Mouse (Mus musculus) neural tube, embryonic 11.5 days (tissue): ENCODE results near the gene Ube2k. TPM values are rescaled to one million over a fixed set of nuclear protein-coding genes. Genes with fewer than 3 reads are reported as not detected.

ENCODE experiments used
- ATAC-seq: fragments of 200-750 bp; cut with Nextera tagmentation; 2 replicates; pipeline ENCODE4 v1.8.0; 2017; ENCODE audit warnings: moderate number of reproducible peaks, mild to moderate bottlenecking, moderate TSS enrichment, moderate library complexity; ENCODE audit not compliant: insufficient read depth, low FRiP score, low TSS enrichment
- DNase-seq: peaks from one replicate; pipeline ENCODE4 v3.0.0-alpha.2; 2015; ENCODE audit warnings: low spot score
- H3K27ac ChIP-seq: fragments of 300-500 bp; sonication (generic); 2 replicates; pipeline ENCODE4 v1.5.1; 2014; ENCODE audit warnings: low read depth, mild to moderate bottlenecking, low read length
- H3K27me3 ChIP-seq: fragments of 300-500 bp; sonication (generic); 2 replicates; pipeline ENCODE4 v1.6.1; 2014; ENCODE audit warnings: mild to moderate bottlenecking, low read length, mixed read lengths; ENCODE audit not compliant: control insufficient read depth, insufficient read depth
- H3K36me3 ChIP-seq: fragments of 300-500 bp; sonication (generic); 2 replicates; pipeline ENCODE4 v1.6.1; 2014; ENCODE audit warnings: mild to moderate bottlenecking, low read length, moderate library complexity, mixed read lengths; ENCODE audit not compliant: control insufficient read depth, insufficient read depth
- H3K4me1 ChIP-seq: fragments of 300-500 bp; sonication (generic); 2 replicates; pipeline ENCODE4 v1.6.1; 2014; ENCODE audit warnings: low read length, mixed read lengths; ENCODE audit not compliant: control insufficient read depth, insufficient read depth
- H3K4me2 ChIP-seq: fragments of 300-500 bp; sonication (generic); 2 replicates; pipeline ENCODE4 v1.6.1; 2014; ENCODE audit warnings: low read depth, mild to moderate bottlenecking, moderate library complexity
- H3K4me3 ChIP-seq: fragments of 300-500 bp; sonication (generic); 2 replicates; pipeline ENCODE4 v1.5.1; 2014; ENCODE audit warnings: low read depth, low read length
- H3K9ac ChIP-seq: fragments of 300-500 bp; sonication (generic); 2 replicates; pipeline ENCODE4 v1.6.1; 2014; ENCODE audit warnings: mild to moderate bottlenecking, low read length
- H3K9me3 ChIP-seq: fragments of 300-500 bp; sonication (generic); 2 replicates; pipeline ENCODE4 v1.6.1; 2016; ENCODE audit warnings: low read length; ENCODE audit not compliant: control insufficient read depth
- WGBS: fragments of 180-500 bp; shearing (Covaris S2); extraction: QIAGEN DNeasy Blood & Tissue Kit; methylation state at CpG from one replicate; pipeline ENCODE4 v1.1.7; 2014; 5-methylcytosine and 5-hydroxymethylcytosine counted together
- polyA plus RNA-seq: library from polyadenylated mRNA; unstranded; fragments of >200 nt; fragmentation: Nextera tagmentation; extraction: Ambion mirVana; gene quantifications from 2 replicates; pipeline ENCODE4 v1.2.1, GENCODE M21; 2014

Gene Ube2k
- polyA plus RNA-seq, 1 experiment from 2014 or later = 138 TPM

GRCm38 (mm10) chr5:65549677-65550076 is 12.6 kb downstream of the Ube2k start:
- no peak for DNase-seq
- no peak overlapping the region for H3K4me3 ChIP-seq
- H3K27me3 ChIP-seq = no peaks in the 10 kb centered on the region
- WGBS = 92% methylated on average over 1 of the region's 1 CpGs
- H3K9me3 ChIP-seq = no peaks in the 10 kb centered on the region
- no peak overlapping the region for H3K9ac ChIP-seq
- ATAC-seq = no peak
- no peaks in the 10 kb centered on the region for H3K36me3 ChIP-seq
- H3K27ac ChIP-seq = no peak overlapping the region
- H3K4me1 ChIP-seq = no peaks in the 10 kb centered on the region
- no peak overlapping the region for H3K4me2 ChIP-seq

GRCm38 (mm10) chr5:65557109-65557508 is 20.1 kb downstream of the Ube2k start:
- Histone ChIP-seq H3K27me3 (no peaks in the 10 kb centered on the region), H3K9ac (no peak overlapping the region), H3K36me3 (no peaks in the 10 kb centered on the region), H3K27ac (no peak overlapping the region), H3K9me3 (no peaks in the 10 kb centered on the region), H3K4me1 (peaks cover 3% of the 10 kb centered on the region; the same call in 1 of the 2 replicates), H3K4me2 (no peak overlapping the region), H3K4me3 (no peak overlapping the region)
- DNase-seq (no peak), ATAC-seq (no peak)

GRCm38 (mm10) chr5:65561125-65561893 is 24.3 kb downstream of the Ube2k start:
- Histone ChIP-seq H3K9me3 (no peaks in the 10 kb centered on the region), H3K36me3 (no peaks in the 10 kb centered on the region), H3K27ac (no peak overlapping the region), H3K4me1 (peaks cover 3% of the 10 kb centered on the region; the same call in 1 of the 2 replicates), H3K27me3 (no peaks in the 10 kb centered on the region), H3K4me3 (no peak overlapping the region), H3K4me2 (no peak overlapping the region), H3K9ac (no peak overlapping the region)
- 17% methylated on average over 19 of the region's 20 CpGs for WGBS
- peak; percentile 35 for ATAC-seq
- peak; percentile 16 for DNase-seq

GRCm38 (mm10) chr5:65565486-65565885 is 28.5 kb downstream of the Ube2k start:
- 86% methylated on average over 2 of the region's 2 CpGs for WGBS
- H3K9ac ChIP-seq = no peak overlapping the region
- no peaks in the 10 kb centered on the region for H3K9me3 ChIP-seq
- H3K4me2 ChIP-seq = no peak overlapping the region
- H3K36me3 ChIP-seq = peaks cover under 1% of the 10 kb centered on the region
- no peak for ATAC-seq
- no peak overlapping the region for H3K4me3 ChIP-seq
- DNase-seq = no peak
- no peak overlapping the region for H3K27ac ChIP-seq
- peaks cover 3% of the 10 kb centered on the region; the same call in 1 of the 2 replicates for H3K4me1 ChIP-seq
- H3K27me3 ChIP-seq = no peaks in the 10 kb centered on the region

- ATAC-seq (no peak), DNase-seq (no peak)
- Histone ChIP-seq H3K36me3 (peaks cover 2% of the 10 kb centered on the region; the same call in 1 of the 2 replicates), H3K4me3 (no peak overlapping the region), H3K9me3 (no peaks in the 10 kb centered on the region), H3K27me3 (no peaks in the 10 kb centered on the region), H3K4me2 (no peak overlapping the region), H3K4me1 (no peaks in the 10 kb centered on the region), H3K9ac (no peak overlapping the region), H3K27ac (no peak overlapping the region)
- WGBS = 89% methylated on average over 2 of the region's 2 CpGs
These were observed 37.8 kb downstream of the Ube2k start for GRCm38 (mm10) chr5:65574876-65575275.

GRCm38 (mm10) chr5:65575896-65576295 is 38.9 kb downstream of the Ube2k start:
- ATAC-seq = no peak
- Histone ChIP-seq H3K4me2 (no peak overlapping the region), H3K9me3 (no peaks in the 10 kb centered on the region), H3K36me3 (no peaks in the 10 kb centered on the region; the same call in 1 of the 2 replicates), H3K4me1 (no peaks in the 10 kb centered on the region), H3K9ac (no peak overlapping the region), H3K4me3 (no peak overlapping the region), H3K27ac (no peak overlapping the region), H3K27me3 (no peaks in the 10 kb centered on the region)
- DNase-seq = no peak
- WGBS = 87% methylated on average over 2 of the region's 2 CpGs

GRCm38 (mm10) chr5:65578545-65578944 is 41.5 kb downstream of the Ube2k start:
- DNase-seq (no peak), ATAC-seq (no peak)
- Histone ChIP-seq H3K9ac (no peak overlapping the region), H3K4me3 (no peak overlapping the region), H3K4me2 (no peak overlapping the region), H3K9me3 (no peaks in the 10 kb centered on the region), H3K27me3 (no peaks in the 10 kb centered on the region), H3K27ac (no peak overlapping the region), H3K4me1 (no peaks in the 10 kb centered on the region), H3K36me3 (no peaks in the 10 kb centered on the region; the same call in 1 of the 2 replicates)
- WGBS = 85% methylated on average over 3 of the region's 3 CpGs

GRCm38 (mm10) chr5:65586291-65586690 is 49.3 kb downstream of the Ube2k start:
- no peak overlapping the region for H3K27ac ChIP-seq
- 83% methylated on average over 5 of the region's 5 CpGs for WGBS
- no peak overlapping the region for H3K9ac ChIP-seq
- ATAC-seq = no peak
- no peak for DNase-seq
- no peak overlapping the region for H3K4me3 ChIP-seq
- no peaks in the 10 kb centered on the region for H3K4me1 ChIP-seq
- no peaks in the 10 kb centered on the region; the same call in 1 of the 2 replicates for H3K36me3 ChIP-seq
- no peak overlapping the region for H3K4me2 ChIP-seq
- no peaks in the 10 kb centered on the region for H3K27me3 ChIP-seq
- no peaks in the 10 kb centered on the region for H3K9me3 ChIP-seq

GRCm38 (mm10) chr5:65590199-65590598 is 53.2 kb downstream of the Ube2k start:
- H3K27me3 ChIP-seq = no peaks in the 10 kb centered on the region
- 93% methylated on average over 1 of the region's 1 CpGs for WGBS
- no peak overlapping the region for H3K9ac ChIP-seq
- no peaks in the 10 kb centered on the region for H3K9me3 ChIP-seq
- no peak overlapping the region for H3K4me2 ChIP-seq
- ATAC-seq (no peak), DNase-seq (no peak)
- no peaks in the 10 kb centered on the region for H3K4me1 ChIP-seq
- H3K27ac ChIP-seq = no peak overlapping the region
- peaks cover 2% of the 10 kb centered on the region; the same call in 1 of the 2 replicates for H3K36me3 ChIP-seq
- H3K4me3 ChIP-seq = no peak overlapping the region
